Mouse (Mus musculus) cerebellum, adult 2 months (tissue): ENCODE data around the gene Zfpm1. TPM values are rescaled to one million over a fixed set of nuclear protein-coding genes. Genes with fewer than 3 reads are reported as not detected.
A peak's percentile ranks its signal among the peaks of the same experiment; 100 is the strongest.

ENCODE experiments used
- DNase-seq, 2 experiments: peaks; one replicate each; pipeline ENCODE4 v3.0.0; 2021
- H3K27ac ChIP-seq: fragments of 200-500 bp; 2 replicates; pipeline ENCODE4 v1.5.1; 2012; ENCODE audit warnings: low read length, control low read depth, inconsistent platforms; ENCODE audit not compliant: insufficient read depth
- H3K27me3 ChIP-seq: fragments of 200-500 bp; 2 replicates; pipeline ENCODE4 v1.6.1; 2012; ENCODE audit warnings: inconsistent platforms, mild to moderate bottlenecking, low read length, moderate library complexity; ENCODE audit not compliant: control insufficient read depth, insufficient read depth
- H3K4me1 ChIP-seq: fragments of 200-500 bp; 2 replicates; pipeline ENCODE4 v1.6.1; 2011; ENCODE audit warnings: low read length; ENCODE audit not compliant: control insufficient read depth, insufficient read depth
- H3K4me3 ChIP-seq: fragments of 200-500 bp; replicated peaks from 2 replicates; pipeline ENCODE3; 2011; ENCODE audit warnings: mild to moderate bottlenecking, low read depth, low read length, control low read depth; ENCODE audit not compliant: insufficient read depth
- CTCF ChIP-seq: fragments of 200-500 bp; IDR thresholded peaks from 2 replicates; pipeline ENCODE4 v1.5.1; 2011; ENCODE audit warnings: low read depth, mild to moderate bottlenecking, control low read depth, low read length, moderate library complexity, borderline replicate concordance; ENCODE audit not compliant: insufficient read depth
- POLR2A ChIP-seq: fragments of 200-500 bp; IDR thresholded peaks from 2 replicates; pipeline ENCODE4 v1.6.1; 2011; ENCODE audit warnings: low read length, control low read depth, borderline replicate concordance; ENCODE audit not compliant: insufficient read depth
- WGBS: fragments of 180-500 bp; shearing (Covaris S2); methylation state at CpG from one replicate; pipeline ENCODE4 v1.1.7; 2018; 5-methylcytosine and 5-hydroxymethylcytosine counted together
- polyA plus RNA-seq: library from polyadenylated mRNA; depleted of rRNA; stranded (reverse); fragments of >200 nt; gene quantifications from 2 replicates; pipeline ENCODE4 v1.2.3, GENCODE M21; 2012

Gene Zfpm1
- polyA plus RNA-seq, 1 experiment, result 20.1 TPM

- TF ChIP-seq POLR2A (no peak), CTCF (no peak)
- Histone ChIP-seq H3K4me3 (no peak overlapping the region), H3K27ac (no peak overlapping the region), H3K27me3 (no peaks in the 10 kb centered on the region), H3K4me1 (no peaks in the 10 kb centered on the region)
- no peak for DNase-seq
- 51% methylated on average over 5 of the region's 5 CpGs for WGBS
Observed at GRCm38 (mm10) chr8:122362271-122362670, 80.3 kb downstream of the Zfpm1 start.

- TF ChIP-seq CTCF (no peak), POLR2A (no peak)
- H3K4me1 ChIP-seq, result no peaks in the 10 kb centered on the region
- no peak overlapping the region for H3K4me3 ChIP-seq
- 45% methylated on average over 8 of the region's 8 CpGs for WGBS
- no peaks in the 10 kb centered on the region for H3K27me3 ChIP-seq
- DNase-seq, result no peak
- no peak overlapping the region for H3K27ac ChIP-seq
Observed at GRCm38 (mm10) chr8:122362967-122363366, 81.0 kb downstream of the Zfpm1 start.

GRCm38 (mm10) chr8:122368494-122368893 lies 86.6 kb downstream of the Zfpm1 start:
- no peak for DNase-seq
- TF ChIP-seq CTCF, result no peak
- TF ChIP-seq POLR2A, result no peak

GRCm38 (mm10) chr8:122369665-122370064 lies 87.7 kb downstream of the Zfpm1 start:
- TF ChIP-seq CTCF (peak; percentile 80), POLR2A (no peak)
- WGBS, result 13% methylated on average over 9 of the region's 9 CpGs

More at GRCm38 (mm10) chr8:122368494-122368893, 86.6 kb downstream of the Zfpm1 start:
- H3K4me3 ChIP-seq, result no peak overlapping the region
- no peaks in the 10 kb centered on the region for H3K4me1 ChIP-seq
- H3K27me3 ChIP-seq, result no peaks in the 10 kb centered on the region
- WGBS, result 69% methylated on average over 10 of the region's 10 CpGs
- H3K27ac ChIP-seq, result no peak overlapping the region

GRCm38 (mm10) chr8:122371706-122372105 lies 89.8 kb downstream of the Zfpm1 start:
- Histone ChIP-seq H3K4me1 (no peaks in the 10 kb centered on the region), H3K27me3 (no peaks in the 10 kb centered on the region), H3K27ac (no peak overlapping the region), H3K4me3 (no peak overlapping the region)
- DNase-seq, result no peak
- TF ChIP-seq POLR2A (no peak), CTCF (no peak)
- WGBS, result 68% methylated on average over 6 of the region's 6 CpGs

More at GRCm38 (mm10) chr8:122369665-122370064, 87.7 kb downstream of the Zfpm1 start:
- no peak overlapping the region for H3K4me3 ChIP-seq
- H3K4me1 ChIP-seq, result no peaks in the 10 kb centered on the region
- no peaks in the 10 kb centered on the region for H3K27me3 ChIP-seq
- no peak overlapping the region for H3K27ac ChIP-seq
- peak; percentile 45 to 63 for DNase-seq

- no peak for DNase-seq
- H3K4me1 ChIP-seq, result no peaks in the 10 kb centered on the region; the same call in 1 of the 2 replicates
- 96% methylated on average over 7 of the region's 7 CpGs for WGBS
Observed at GRCm38 (mm10) chr8:122375320-122375719, 93.4 kb downstream of the Zfpm1 start.

GRCm38 (mm10) chr8:122375751-122376364 lies 93.9 kb downstream of the Zfpm1 start:
- 19% methylated on average over 13 of the region's 13 CpGs for WGBS
- Histone ChIP-seq H3K27me3 (no peaks in the 10 kb centered on the region), H3K4me3 (peak overlapping the region; percentile 72), H3K27ac (peak overlapping the region; percentile 26; the same call in 1 of the 2 replicates), H3K4me1 (peaks cover under 1% of the 10 kb centered on the region; the same call in 1 of the 2 replicates)
- TF ChIP-seq CTCF (no peak), POLR2A (no peak)
- no peak for DNase-seq

More at GRCm38 (mm10) chr8:122375320-122375719, 93.4 kb downstream of the Zfpm1 start:
- Histone ChIP-seq H3K4me3 (no peak overlapping the region), H3K27me3 (no peaks in the 10 kb centered on the region), H3K27ac (no peak overlapping the region)
- TF ChIP-seq POLR2A (no peak), CTCF (no peak)
